Mouse (Mus musculus) myocyte (in vitro differentiated cells): ENCODE data around the gene Lrrc27. TPM values are rescaled to one million over a fixed set of nuclear protein-coding genes. Genes with fewer than 3 reads are reported as not detected.

ENCODE experiments used
- H3K27me3 ChIP-seq: one replicate; pipeline ENCODE4 v1.6.1; 2011; ENCODE audit not compliant: control insufficient read depth, insufficient read depth, insufficient read length
- H3K36me3 ChIP-seq: one replicate; pipeline ENCODE4 v1.6.1; 2011; ENCODE audit not compliant: control insufficient read depth, insufficient read depth
- H3K4me2 ChIP-seq: one replicate; pipeline ENCODE4 v1.6.1; 2011; ENCODE audit warnings: low read depth, control low read depth
- H3K4me3 ChIP-seq: one replicate; pipeline ENCODE4 v1.5.1; 2011; ENCODE audit warnings: mild to moderate bottlenecking, control low read depth, moderate library complexity
- H3K79me2 ChIP-seq: one replicate; pipeline ENCODE4 v1.6.1; 2011; ENCODE audit not compliant: control insufficient read depth, insufficient read depth
- H3ac ChIP-seq: one replicate; pipeline ENCODE4 v1.6.1; 2011; ENCODE audit not compliant: control insufficient read depth, insufficient read length
- CEBPB ChIP-seq: IDR thresholded peaks from 2 replicates; pipeline ENCODE4 v1.6.1; 2011; ENCODE audit warnings: mild to moderate bottlenecking, moderate library complexity; ENCODE audit not compliant: poor library complexity, insufficient read depth, severe bottlenecking
- E2F4 ChIP-seq: IDR thresholded peaks from one replicate; pipeline ENCODE4 v1.6.1; 2011; ENCODE audit warnings: mild to moderate bottlenecking, control low read depth, moderate library complexity; ENCODE audit not compliant: insufficient read depth
- MAX ChIP-seq: IDR thresholded peaks from one replicate; pipeline ENCODE4 v1.6.1; 2011; ENCODE audit warnings: low read depth, mild to moderate bottlenecking, control low read depth
- MYOD1 ChIP-seq, 3 experiments: IDR thresholded peaks; one replicate each; pipeline ENCODE4 v1.6.1; 2011; ENCODE audit warnings: control low read depth in 2 of 3, low read depth in 2 of 3, mild to moderate bottlenecking in 2 of 3, moderate library complexity in 1 of 3; ENCODE audit not compliant: insufficient read length in 2 of 3, control insufficient read depth in 1 of 3
- MYOG ChIP-seq, 3 experiments: IDR thresholded peaks; one replicate each; pipeline ENCODE4 v1.6.1; 2011; ENCODE audit warnings: control low read depth in 2 of 3, low read depth in 2 of 3, mild to moderate bottlenecking in 2 of 3; ENCODE audit not compliant: insufficient read length in 2 of 3, control insufficient read depth in 1 of 3, insufficient read depth in 1 of 3
- POLR2A ChIP-seq: IDR thresholded peaks from one replicate; pipeline ENCODE4 v1.6.1; 2011; ENCODE audit warnings: low read depth, mild to moderate bottlenecking, control low read depth, moderate library complexity; ENCODE audit not compliant: insufficient read length
- POLR2AphosphoS2 ChIP-seq: IDR thresholded peaks from one replicate; pipeline ENCODE4 v1.6.1; 2011; ENCODE audit warnings: low read depth, control low read depth; ENCODE audit not compliant: insufficient read length
- REST ChIP-seq: IDR thresholded peaks from one replicate; pipeline ENCODE4 v1.6.1; 2011; ENCODE audit warnings: mild to moderate bottlenecking, control low read depth, moderate library complexity; ENCODE audit not compliant: insufficient read depth, insufficient read length
- SRF ChIP-seq: IDR thresholded peaks from one replicate; pipeline ENCODE4 v1.6.1; 2011; ENCODE audit warnings: low read depth; ENCODE audit not compliant: control insufficient read depth, insufficient read length
- TCF12 ChIP-seq: IDR thresholded peaks from one replicate; pipeline ENCODE4 v1.6.1; 2011; ENCODE audit warnings: mild to moderate bottlenecking, control low read depth; ENCODE audit not compliant: poor library complexity, insufficient read depth, severe bottlenecking
- TCF3 ChIP-seq: IDR thresholded peaks from one replicate; pipeline ENCODE4 v1.6.1; 2011; ENCODE audit warnings: low read depth, control low read depth; ENCODE audit not compliant: insufficient read length
- USF1 ChIP-seq: IDR thresholded peaks from one replicate; pipeline ENCODE4 v1.6.1; 2011; ENCODE audit warnings: low read depth, mild to moderate bottlenecking, control low read depth, moderate library complexity
- polyA plus RNA-seq: library from polyadenylated mRNA; unstranded; fragments of >200 nt; fragmentation: generic; extraction: Trizol; gene quantifications from one replicate; pipeline ENCODE4 v1.2.1, GENCODE M21; 2012; ENCODE audit warnings: missing spikeins

The Lrrc27 gene
- polyA plus RNA-seq, 1 experiment, result 7.9 TPM

DNA sequence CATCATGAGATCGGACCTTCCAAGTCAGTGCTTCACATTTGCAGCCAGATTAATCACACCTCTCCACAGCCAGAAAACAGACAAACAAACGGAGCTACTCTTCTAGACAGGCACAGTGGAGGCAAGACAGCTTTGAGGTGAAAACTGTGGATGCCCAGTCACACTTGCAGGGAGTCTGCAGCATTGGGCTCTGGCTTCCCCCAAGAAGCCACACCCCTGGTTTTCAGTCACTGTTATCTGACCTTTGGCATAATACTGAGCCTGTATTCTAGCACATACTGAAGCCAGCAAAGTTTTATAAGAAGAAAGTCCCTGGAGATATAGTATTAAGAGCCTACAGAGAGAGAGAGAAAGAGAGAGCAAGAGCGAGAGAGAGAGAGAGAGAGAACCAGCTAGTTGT is 26.6 kb downstream of the Lrrc27 start:
- Histone ChIP-seq H3K27me3 (no peaks in the 10 kb centered on the region), H3K4me2 (no peak overlapping the region), H3K4me3 (no peak overlapping the region), H3K36me3 (no peaks in the 10 kb centered on the region), H3K79me2 (no peaks in the 10 kb centered on the region), H3ac (no peak overlapping the region)
- TF ChIP-seq MYOG (IDR thresholded peaks at IDR 0.05; ENCODE audit: control insufficient read depth in 1 of 3, insufficient read depth in 1 of 3, insufficient read length in 2 of 3, low read depth in 2 of 3), result no peak
- TF ChIP-seq REST, result no peak
- no peak for TF ChIP-seq POLR2A
- TF ChIP-seq E2F4, result no peak
- no peak for TF ChIP-seq MAX
- no peak for TF ChIP-seq MYOD1 (IDR thresholded peaks at IDR 0.05; ENCODE audit: control insufficient read depth in 1 of 3, insufficient read length in 2 of 3, low read depth in 2 of 3)
- no peak for TF ChIP-seq SRF
- TF ChIP-seq CEBPB, result no peak
- TF ChIP-seq USF1, result no peak
- TF ChIP-seq POLR2AphosphoS2, result no peak
- no peak for TF ChIP-seq TCF12
- no peak for TF ChIP-seq TCF3

- Histone ChIP-seq H3K36me3 (no peaks in the 10 kb centered on the region), H3K4me2 (no peak overlapping the region), H3K27me3 (no peaks in the 10 kb centered on the region), H3K79me2 (no peaks in the 10 kb centered on the region), H3ac (no peak overlapping the region), H3K4me3 (no peak overlapping the region)
- TF ChIP-seq USF1 (no peak), MYOD1 (IDR thresholded peaks at IDR 0.05; ENCODE audit: control insufficient read depth in 1 of 3, insufficient read length in 2 of 3, low read depth in 2 of 3) (peak in 2 of 3 experiments; percentile 22 to 25), CEBPB (no peak)
Measured at GRCm38 (mm10) chr7:139246086-139246485, 33.3 kb downstream of the Lrrc27 start.

DNA sequence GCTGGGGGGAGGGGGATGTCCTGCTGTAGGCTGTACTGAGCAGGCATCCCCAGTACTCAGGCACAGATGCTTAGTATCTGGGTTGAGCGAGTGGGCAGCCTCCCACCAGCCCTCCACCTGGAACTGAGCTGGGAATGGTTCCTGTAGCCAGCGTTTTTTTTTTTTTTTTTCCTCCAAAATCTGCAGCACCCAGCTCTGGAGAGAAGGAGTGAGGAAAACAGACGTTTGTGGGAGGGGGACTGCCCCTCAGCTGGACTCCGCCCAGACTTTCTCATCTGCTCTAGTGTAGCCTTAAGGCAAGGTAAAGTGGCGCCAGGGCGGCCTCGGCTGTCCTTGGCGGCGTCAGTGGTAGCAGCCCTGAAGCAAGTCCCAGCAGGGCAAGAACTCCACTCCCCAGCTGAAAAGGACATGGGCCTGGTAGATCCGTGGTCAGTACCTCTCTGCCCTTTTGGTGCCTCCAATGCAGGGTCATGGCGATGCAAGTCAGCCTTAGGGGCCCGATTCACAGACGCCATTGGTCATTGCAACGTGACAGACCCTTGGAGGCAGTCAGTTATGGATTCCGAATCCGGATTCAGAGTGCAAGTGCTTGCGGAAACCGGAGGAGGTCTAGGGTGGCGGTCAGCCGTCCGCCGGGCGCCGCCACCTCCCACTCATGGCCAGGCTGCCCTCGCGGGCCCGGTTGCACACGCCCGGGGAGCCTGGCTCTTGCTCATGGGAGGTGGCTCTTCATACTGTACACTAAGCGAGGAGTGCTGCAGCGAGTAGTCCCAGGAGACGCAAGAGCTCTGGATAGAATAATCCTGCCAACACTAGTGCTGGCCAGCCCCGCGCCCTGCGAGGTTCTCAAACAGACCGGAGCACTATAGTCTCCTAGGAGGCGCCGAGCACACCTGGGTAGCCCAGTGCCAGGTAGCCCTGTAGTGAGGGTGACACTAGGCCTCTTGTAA is 34.4 kb downstream of the Lrrc27 start:
- Histone ChIP-seq H3K4me3 (peak overlapping the region; percentile 56), H3K27me3 (no peaks in the 10 kb centered on the region), H3ac (peak overlapping the region; percentile 84), H3K79me2 (peaks cover under 1% of the 10 kb centered on the region), H3K4me2 (peak overlapping the region; percentile 67), H3K36me3 (no peaks in the 10 kb centered on the region)
- no peak for TF ChIP-seq POLR2AphosphoS2
- TF ChIP-seq CEBPB, result no peak
- no peak for TF ChIP-seq REST
- no peak for TF ChIP-seq MYOD1 (IDR thresholded peaks at IDR 0.05; ENCODE audit: control insufficient read depth in 1 of 3, insufficient read length in 2 of 3, low read depth in 2 of 3)
- no peak for TF ChIP-seq SRF
- TF ChIP-seq TCF12, result no peak
- TF ChIP-seq TCF3, result no peak
- no peak for TF ChIP-seq POLR2A

- H3K79me2 ChIP-seq, result peaks cover 9% of the 10 kb centered on the region
- H3K4me3 ChIP-seq, result peak within 1 kb of the TSS; percentile 56
- H3K36me3 ChIP-seq, result no peaks in the 10 kb centered on the region
- TF ChIP-seq MYOD1 (IDR thresholded peaks at IDR 0.05; ENCODE audit: control insufficient read depth in 1 of 3, insufficient read length in 2 of 3, low read depth in 2 of 3), result peak in 1 of 3 experiments; percentile 5
- TF ChIP-seq E2F4, result no peak
- no peak for TF ChIP-seq TCF12
- no peak for TF ChIP-seq CEBPB
- no peak for TF ChIP-seq MAX
- no peak for TF ChIP-seq TCF3
- TF ChIP-seq POLR2AphosphoS2, result peak; percentile 81
- TF ChIP-seq USF1, result no peak
- TF ChIP-seq SRF, result no peak
- TF ChIP-seq POLR2A, result peak; percentile 90
- no peak for TF ChIP-seq REST
- TF ChIP-seq MYOG (IDR thresholded peaks at IDR 0.05; ENCODE audit: control insufficient read depth in 1 of 3, insufficient read depth in 1 of 3, insufficient read length in 2 of 3, low read depth in 2 of 3), result peak in 1 of 3 experiments; percentile 4
- peak within 1 kb of the TSS; percentile 89 for H3K4me2 ChIP-seq
- H3K27me3 ChIP-seq, result no peaks in the 10 kb centered on the region
- peak within 1 kb of the TSS; percentile 84 for H3ac ChIP-seq
Measured at GRCm38 (mm10) chr7:139247881-139248614, 35.3 kb downstream of the Lrrc27 start, which contains the start of gene Pwwp2b. Gene Pwwp2b, plus strand, starts transcription at chr7:139248482.
